Mouse (Mus musculus): ENCODE measurements at regions not wholly inside any gene's neighbourhood (a gene's known extent, or its start where the extent isn't known, plus 50 kb on each side); places are given as distances from the start of the nearest gene placed in this dataset.

- H3K9me3 ChIP-seq (replicated peaks; ENCODE audit: insufficient read depth, low read length) = no peaks in the 10 kb centered on the region
- no peak overlapping the region for H3K9ac ChIP-seq (ENCODE audit: control insufficient read depth, low read depth, low read length, poor library complexity, severe bottlenecking)
- H3K4me1 ChIP-seq (ENCODE audit: control insufficient read depth in 1 of 2, insufficient read depth in 2 of 2, low read length in 2 of 2) = 0 out of 4 replicates have a peak, but pooled peaks cover 0 to 3% of the 10 kb centered on the region in 2 experiments
- no peaks in the 10 kb centered on the region for H3K79me2 ChIP-seq (ENCODE audit: control insufficient read depth, insufficient read depth, low read length, poor library complexity)
- no peak overlapping the region for H3K4me3 ChIP-seq (ENCODE audit: control insufficient read depth in 1 of 2, insufficient read depth in 1 of 2, low read depth in 2 of 2, low read length in 2 of 2)
- no peaks in the 10 kb centered on the region for H3K36me3 ChIP-seq (ENCODE audit: control insufficient read depth in 1 of 2, insufficient read depth in 2 of 2, low read length in 2 of 2)
- DNase-seq (ENCODE audit: low read depth, low spot score) = no peak
- H3K27me3 ChIP-seq (ENCODE audit: control insufficient read depth in 1 of 2, insufficient read depth in 2 of 2, low read length in 2 of 2) = no peaks in the 10 kb centered on the region
- H3K27ac ChIP-seq (ENCODE audit: control insufficient read depth, low read depth, low read length) = no peak overlapping the region
- TF ChIP-seq MYC (IDR thresholded peaks at IDR 0.05; ENCODE audit: low read depth, low read length) = no peak
- TF ChIP-seq POLR2A (IDR thresholded peaks at IDR 0.05; ENCODE audit: control insufficient read depth in 1 of 2, insufficient read depth in 1 of 2, low read depth in 1 of 2, low read length in 2 of 2, poor library complexity in 1 of 2) = no peak
- TF ChIP-seq CTCF (IDR thresholded peaks at IDR 0.05 in 2 of 3, conservative IDR thresholded peaks at IDR 0.05 in 1 of 3; ENCODE audit: control insufficient read depth in 1 of 3, insufficient read depth in 1 of 3, low read depth in 2 of 3, low read length in 3 of 3, poor library complexity in 1 of 3, severe bottlenecking in 1 of 3) = no peak
- TF ChIP-seq GATA1 (IDR thresholded peaks at IDR 0.05; ENCODE audit: low read depth, low read length) = no peak
- TF ChIP-seq GABPA (IDR thresholded peaks at IDR 0.05; ENCODE audit: low read depth, low read length) = no peak
- TF ChIP-seq MAZ (IDR thresholded peaks at IDR 0.05; ENCODE audit: low read depth, low read length) = no peak
- no peak for TF ChIP-seq TCF12 (IDR thresholded peaks at IDR 0.05; ENCODE audit: low read depth, low read length)
- TF ChIP-seq MEF2A (IDR thresholded peaks at IDR 0.05; ENCODE audit: extremely low read depth, insufficient replicate concordance, low read depth, low read length, poor library complexity, severe bottlenecking) = no peak
- TF ChIP-seq NELFE (IDR thresholded peaks at IDR 0.05; ENCODE audit: low read depth, low read length) = no peak
These were observed 113.1 kb downstream of the Cd55b start for GRCm38 (mm10) chr1:130309746-130310145.

- Histone ChIP-seq H3K9me3 (replicated peaks; ENCODE audit: insufficient read depth, low read length) (no peaks in the 10 kb centered on the region), H3K9ac (ENCODE audit: control insufficient read depth, low read depth, low read length, poor library complexity, severe bottlenecking) (no peak overlapping the region), H3K27ac (ENCODE audit: control insufficient read depth, low read depth, low read length) (no peak overlapping the region; the same call in 1 of the 2 replicates), H3K4me3 (ENCODE audit: control insufficient read depth in 1 of 2, insufficient read depth in 1 of 2, low read depth in 2 of 2, low read length in 2 of 2) (no peak overlapping the region), H3K27me3 (ENCODE audit: control insufficient read depth in 1 of 2, insufficient read depth in 2 of 2, low read length in 2 of 2) (no peaks in the 10 kb centered on the region), H3K4me1 (ENCODE audit: control insufficient read depth in 1 of 2, insufficient read depth in 2 of 2, low read length in 2 of 2) (peaks cover 22 to 28% of the 10 kb centered on the region in 2 experiments), H3K36me3 (ENCODE audit: control insufficient read depth in 1 of 2, insufficient read depth in 2 of 2, low read length in 2 of 2) (peaks cover 0 to 37% of the 10 kb centered on the region in 2 experiments; a peak in 2 of 4 replicates), H3K79me2 (ENCODE audit: control insufficient read depth, insufficient read depth, low read length, poor library complexity) (0 out of 2 replicates have a peak, but pooled peaks cover 2% of the 10 kb centered on the region)
- no peak for DNase-seq (ENCODE audit: low read depth, low spot score)
- TF ChIP-seq MAZ (IDR thresholded peaks at IDR 0.05; ENCODE audit: low read depth, low read length) (no peak), EP300 (IDR thresholded peaks at IDR 0.05; ENCODE audit: low read depth in 1 of 2, low read length in 2 of 2) (0 out of 4 replicates have a peak, but pooled peaks of 1 of the 2 experiments have one; percentile 19)
These were observed 120.9 kb downstream of the Cd55b start for GRCm38 (mm10) chr1:130301828-130302386.

- peaks cover 22 to 26% of the 10 kb centered on the region in 2 experiments for H3K4me1 ChIP-seq (ENCODE audit: control insufficient read depth in 1 of 2, insufficient read depth in 2 of 2, low read length in 2 of 2)
- DNase-seq (ENCODE audit: low read depth, low spot score) = peak; percentile 87
- H3K9me3 ChIP-seq (replicated peaks; ENCODE audit: insufficient read depth, low read length) = no peaks in the 10 kb centered on the region
- H3K4me3 ChIP-seq (ENCODE audit: control insufficient read depth in 1 of 2, insufficient read depth in 1 of 2, low read depth in 2 of 2, low read length in 2 of 2) = peak overlapping the region; percentile 48 to 64
- peak overlapping the region; percentile 94 for H3K27ac ChIP-seq (ENCODE audit: control insufficient read depth, low read depth, low read length)
- H3K79me2 ChIP-seq (ENCODE audit: control insufficient read depth, insufficient read depth, low read length, poor library complexity) = 0 out of 2 replicates have a peak, but pooled peaks cover 2% of the 10 kb centered on the region
- peak overlapping the region; percentile 74 for H3K9ac ChIP-seq (ENCODE audit: control insufficient read depth, low read depth, low read length, poor library complexity, severe bottlenecking)
- peaks cover 0 to 40% of the 10 kb centered on the region in 2 experiments; a peak in 2 of 4 replicates for H3K36me3 ChIP-seq (ENCODE audit: control insufficient read depth in 1 of 2, insufficient read depth in 2 of 2, low read length in 2 of 2)
- no peaks in the 10 kb centered on the region for H3K27me3 ChIP-seq (ENCODE audit: control insufficient read depth in 1 of 2, insufficient read depth in 2 of 2, low read length in 2 of 2)
- TF ChIP-seq ZMIZ1 (IDR thresholded peaks at IDR 0.05; ENCODE audit: low read depth, low read length) = peak; percentile 21; the same call in 1 of the 2 replicates
- TF ChIP-seq NRF1 (IDR thresholded peaks at IDR 0.05; ENCODE audit: insufficient read depth, low read depth, low read length, poor library complexity, severe bottlenecking) = no peak
- peak; percentile 94 for TF ChIP-seq RCOR1 (IDR thresholded peaks at IDR 0.05; ENCODE audit: low read depth, low read length)
- TF ChIP-seq MYB (IDR thresholded peaks at IDR 0.05; ENCODE audit: low read depth, low read length) = peak; percentile 98
- peak; percentile 84; the same call in 1 of the 2 replicates for TF ChIP-seq MEF2A (IDR thresholded peaks at IDR 0.05; ENCODE audit: extremely low read depth, insufficient replicate concordance, low read depth, low read length, poor library complexity, severe bottlenecking)
- no peak for TF ChIP-seq ZNF384 (IDR thresholded peaks at IDR 0.05; ENCODE audit: low read depth, low read length)
- no peak for TF ChIP-seq UBTF (IDR thresholded peaks at IDR 0.05; ENCODE audit: borderline replicate concordance, insufficient read depth, low read depth, low read length)
- peak; percentile 81 for TF ChIP-seq CHD2 (IDR thresholded peaks at IDR 0.05; ENCODE audit: low read length)
- no peak for TF ChIP-seq E2F4 (IDR thresholded peaks at IDR 0.05; ENCODE audit: borderline replicate concordance, low read depth, low read length)
- TF ChIP-seq EP300 (IDR thresholded peaks at IDR 0.05; ENCODE audit: low read depth in 1 of 2, low read length in 2 of 2) = peak; percentile 98 to 99
- TF ChIP-seq POLR2A (IDR thresholded peaks at IDR 0.05; ENCODE audit: control insufficient read depth in 1 of 2, insufficient read depth in 1 of 2, low read depth in 1 of 2, low read length in 2 of 2, poor library complexity in 1 of 2) = peak in 1 of 2 experiments; percentile 20; a peak in 1 of 4 replicates
- TF ChIP-seq TBP (IDR thresholded peaks at IDR 0.05; ENCODE audit: low read depth, low read length) = peak; percentile 76
- TF ChIP-seq GATA1 (IDR thresholded peaks at IDR 0.05; ENCODE audit: low read depth, low read length) = peak; percentile 95
- peak; percentile 81 for TF ChIP-seq ZKSCAN1 (IDR thresholded peaks at IDR 0.05; ENCODE audit: low read depth, low read length)
- peak; percentile 65; the same call in 1 of the 2 replicates for TF ChIP-seq MYC (IDR thresholded peaks at IDR 0.05; ENCODE audit: low read depth, low read length)
- no peak for TF ChIP-seq MAX (IDR thresholded peaks at IDR 0.05; ENCODE audit: low read length)
These were observed 122.6 kb downstream of the Cd55b start for GRCm38 (mm10) chr1:130300065-130300815.

Measured in MEL (cell line).